Mouse (Mus musculus) heart, postnatal 0 days (tissue): ENCODE measurements at regions not wholly inside any gene's neighbourhood (a gene's known extent, or its start where the extent isn't known, plus 50 kb on each side); places are given as distances from the start of the nearest gene placed in this dataset.

ENCODE experiments used
- CTCF ChIP-seq: IDR thresholded peaks from 2 replicates; pipeline ENCODE4 v1.5.1; 2016; ENCODE audit warnings: antibody characterized with exemption, control low read depth, low read depth
- EP300 ChIP-seq: IDR thresholded peaks from 2 replicates; pipeline ENCODE4 v1.6.1; 2016; ENCODE audit warnings: antibody characterized with exemption, low read depth

DNA sequence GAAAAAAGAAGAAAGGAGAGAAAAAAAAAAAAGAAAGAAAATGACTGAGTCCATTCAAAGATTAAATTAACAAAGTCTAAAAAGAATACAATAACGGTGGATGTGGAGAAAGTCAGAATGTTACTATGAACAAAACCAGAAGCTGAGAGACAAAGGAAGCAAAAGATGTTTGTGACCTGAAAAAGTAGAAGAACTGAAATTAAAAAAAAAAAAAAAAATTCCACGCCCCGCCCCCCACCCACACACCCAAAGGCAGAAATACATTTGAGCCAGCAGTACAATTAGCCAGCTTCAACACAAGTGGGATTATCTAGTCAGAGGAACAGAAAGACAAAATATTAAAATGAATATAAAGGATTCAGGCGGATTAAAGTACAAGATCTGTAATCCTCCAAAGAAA is 473.7 kb upstream of the Pmfbp1 start:
- TF ChIP-seq CTCF: no peak
- no peak for TF ChIP-seq EP300
